Mouse (Mus musculus): ENCODE data around the gene Tas2r137.

DNA sequence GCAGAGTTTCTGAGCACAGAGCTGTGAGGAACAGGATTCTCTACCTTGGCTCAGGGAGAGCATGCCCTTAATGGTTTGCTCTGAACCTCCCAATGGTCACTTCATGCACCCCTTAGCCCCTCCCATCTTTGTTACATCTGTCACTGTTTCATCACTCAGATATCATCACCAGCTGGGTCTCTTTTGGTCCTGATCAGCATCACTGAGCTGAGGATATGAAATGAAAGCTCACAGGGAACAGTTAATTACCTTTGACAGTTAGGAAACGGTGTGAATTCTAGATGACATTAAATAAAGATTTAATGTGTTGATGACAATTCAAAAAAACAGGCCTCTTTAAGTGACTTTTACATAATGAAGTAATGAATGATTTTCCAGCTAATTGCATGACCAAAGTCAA is 28.4 kb downstream of the Tas2r137 start, which contains the start of gene Prss37:
- no peak for TF ChIP-seq POLR2A (IDR thresholded peaks at IDR 0.05; ENCODE audit: extremely low read depth, insufficient read depth, low read length)
- TF ChIP-seq CTCF (IDR thresholded peaks at IDR 0.05; ENCODE audit: low read depth, low read length) = no peak
